Mouse (Mus musculus) CH12.LX (cell line): Measurements from ENCODE around the gene Asap3. TPM values are rescaled to one million over a fixed set of nuclear protein-coding genes. Genes with fewer than 3 reads are reported as not detected.

ENCODE experiments used
- polyA plus RNA-seq: library from polyadenylated mRNA; unstranded; fragments of >175 nt; gene quantifications from 2 replicates; pipeline ENCODE4 v1.2.1, GENCODE M21; 2012; ENCODE audit warnings: low read depth; ENCODE audit not compliant: insufficient read length
- total RNA-seq, 2 experiments: library from RNA; depleted of rRNA; stranded (reverse); fragments of 300-350 nt in 1 of 2; fragments of >200 nt in 1 of 2; gene quantifications; 2 replicates each; pipeline ENCODE4 v1.2.3; 2012 to 2014

Asap3 gene
- total and polyA plus RNA-seq, 3 experiments = 0.07 to 0.08 TPM; not detected in 1

Other genes starting within 250 kb of the Asap3 start
- 39.4 and 40.5 TPM in 2 replicates for gene Gale, start 242.6 kb upstream of the Asap3 start, total RNA-seq (2012; rRNA removed)
- 32.9 and 34.8 TPM in 2 replicates for gene Gale, start 242.6 kb upstream of the Asap3 start, total RNA-seq (2014; rRNA removed)
- gene Gale, start 242.6 kb upstream of the Asap3 start, polyA plus RNA-seq = 23.6 and 23.8 TPM in 2 replicates
- gene Lypla2, start 233.7 kb upstream of the Asap3 start, total RNA-seq (2012; rRNA removed) = 54.0 and 54.9 TPM in 2 replicates
- gene Lypla2, start 233.7 kb upstream of the Asap3 start, total RNA-seq (2014; rRNA removed) = 55.9 and 57.2 TPM in 2 replicates
- 91.8 and 96.5 TPM in 2 replicates for gene Lypla2, start 233.7 kb upstream of the Asap3 start, polyA plus RNA-seq
- gene Pithd1, start 219.1 kb upstream of the Asap3 start, total RNA-seq (2012; rRNA removed) = 53.2 and 65.4 TPM in 2 replicates
- 87.5 and 93.2 TPM in 2 replicates for gene Pithd1, start 219.1 kb upstream of the Asap3 start, total RNA-seq (2014; rRNA removed)
- 53.2 and 67.1 TPM in 2 replicates for gene Pithd1, start 219.1 kb upstream of the Asap3 start, polyA plus RNA-seq
- 45.8 and 52.2 TPM in 2 replicates for gene Eloa, start 184.6 kb upstream of the Asap3 start, total RNA-seq (2012; rRNA removed)
- 64.9 and 66.0 TPM in 2 replicates for gene Eloa, start 184.6 kb upstream of the Asap3 start, total RNA-seq (2014; rRNA removed)
- 61.6 and 66.2 TPM in 2 replicates for gene Eloa, start 184.6 kb upstream of the Asap3 start, polyA plus RNA-seq
- gene Rpl11, start 152.9 kb upstream of the Asap3 start, total RNA-seq (2012; rRNA removed) = 2,513 and 2,636 TPM in 2 replicates
- 1,648 and 1,661 TPM in 2 replicates for gene Rpl11, start 152.9 kb upstream of the Asap3 start, total RNA-seq (2014; rRNA removed)
- 1,170 and 1,488 TPM in 2 replicates for gene Rpl11, start 152.9 kb upstream of the Asap3 start, polyA plus RNA-seq
- gene Id3, start 62.9 kb upstream of the Asap3 start, total RNA-seq (2012; rRNA removed) = 41.1 and 85.5 TPM in 2 replicates
- gene Id3, start 62.9 kb upstream of the Asap3 start, total RNA-seq (2014; rRNA removed) = 96.0 and 116 TPM in 2 replicates
- gene Id3, start 62.9 kb upstream of the Asap3 start, polyA plus RNA-seq = 17.6 and 18.3 TPM in 2 replicates
- 7.2 and 7.6 TPM in 2 replicates for gene E2f2, start 34.0 kb upstream of the Asap3 start, total RNA-seq (2012; rRNA removed)
- 4.4 and 4.9 TPM in 2 replicates for gene E2f2, start 34.0 kb upstream of the Asap3 start, total RNA-seq (2014; rRNA removed)
- 3.9 and 6.1 TPM in 2 replicates for gene E2f2, start 34.0 kb upstream of the Asap3 start, polyA plus RNA-seq
- gene Tcea3, start 41.4 kb downstream of the Asap3 start, total RNA-seq (2012; rRNA removed) = not detected in 2 replicates
- not detected in 2 replicates for gene Tcea3, start 41.4 kb downstream of the Asap3 start, total RNA-seq (2014; rRNA removed)
- gene Tcea3, start 41.4 kb downstream of the Asap3 start, polyA plus RNA-seq = not detected in 2 replicates
- gene Zfp46, start 78.3 kb downstream of the Asap3 start, total RNA-seq (2012; rRNA removed) = 6.6 and 7.2 TPM in 2 replicates
- gene Zfp46, start 78.3 kb downstream of the Asap3 start, total RNA-seq (2014; rRNA removed) = 3.3 and 4.1 TPM in 2 replicates
- 1.8 and 2.8 TPM in 2 replicates for gene Zfp46, start 78.3 kb downstream of the Asap3 start, polyA plus RNA-seq
- gene Hnrnpr, start 104.6 kb downstream of the Asap3 start, total RNA-seq (2012; rRNA removed) = 65.6 and 86.6 TPM in 2 replicates
- gene Hnrnpr, start 104.6 kb downstream of the Asap3 start, total RNA-seq (2014; rRNA removed) = 117 and 137 TPM in 2 replicates
- 130 and 183 TPM in 2 replicates for gene Hnrnpr, start 104.6 kb downstream of the Asap3 start, polyA plus RNA-seq
- not detected in 2 replicates for gene Htr1d, start 217.2 kb downstream of the Asap3 start, total RNA-seq (2012; rRNA removed)
- not detected in 2 replicates for gene Htr1d, start 217.2 kb downstream of the Asap3 start, total RNA-seq (2014; rRNA removed)
- not detected in 2 replicates for gene Htr1d, start 217.2 kb downstream of the Asap3 start, polyA plus RNA-seq